22 mouse cellular contexts compared by ENCODE assay signal in genomic region chr12:87368092-87368491, GRCm38 (mm10).
"Had no signal": no experiment of that assay in that cellular context is flagged by ENCODE, and none has a peak within 500 bp of the region (broad histone marks: within the 10 kb centered on the region; RNA-seq: fewer than 3 reads in every experiment).

No protein-coding gene starts in this region.

- H3K9me3 ChIP-seq: heart, embryonic 13.5 days; heart, embryonic 15.5 days; hindbrain, embryonic 13.5 days; hindbrain, embryonic 15.5 days; limb, embryonic 13.5 days; limb, embryonic 15.5 days had no signal

- H3K27me3 ChIP-seq: heart, embryonic 13.5 days; heart, embryonic 15.5 days; hindbrain, embryonic 13.5 days; hindbrain, embryonic 15.5 days; limb, embryonic 13.5 days; limb, embryonic 15.5 days had no signal

- H3K4me3 ChIP-seq: heart, embryonic 13.5 days; heart, embryonic 15.5 days; hindbrain, embryonic 13.5 days; hindbrain, embryonic 15.5 days; layer of hippocampus, adult 2 months; limb, embryonic 13.5 days; limb, embryonic 15.5 days had no signal

- DNase-seq: forebrain, postnatal 0 days; gastrocnemius, postnatal 14 days; gastrocnemius, postnatal 36 days; heart, adult 18-20 months; heart, postnatal 14 days; heart, postnatal 36 days; kidney, adult 18-20 months; kidney, adult 8-10 months; kidney, postnatal 10 days; kidney, postnatal 25 days; kidney, postnatal 4 days; layer of hippocampus, postnatal 36 days; left cerebral cortex, postnatal 4 days had no signal

- H3K4me1 ChIP-seq: heart, embryonic 15.5 days; hindbrain, embryonic 13.5 days; hindbrain, embryonic 15.5 days; limb, embryonic 15.5 days had no signal

- H3K9ac ChIP-seq: forebrain, postnatal 0 days; heart, embryonic 13.5 days; heart, embryonic 15.5 days; hindbrain, embryonic 13.5 days; hindbrain, embryonic 15.5 days; limb, embryonic 13.5 days; limb, embryonic 15.5 days had no signal

- H3K4me2 ChIP-seq: heart, embryonic 11.5 days; heart, embryonic 13.5 days; heart, embryonic 15.5 days; hindbrain, embryonic 13.5 days; hindbrain, embryonic 15.5 days; limb, embryonic 13.5 days; limb, embryonic 15.5 days had no signal

- H3K27ac ChIP-seq: heart, embryonic 13.5 days; heart, embryonic 15.5 days; hindbrain, embryonic 13.5 days; hindbrain, embryonic 15.5 days; hindbrain, postnatal 0 days; layer of hippocampus, adult 2 months; limb, embryonic 13.5 days; limb, embryonic 15.5 days had no signal

- ATAC-seq: forebrain, postnatal 0 days; hindbrain, postnatal 0 days had no signal
